Mouse (Mus musculus) embryonic fibroblast, embryonic 13.5 days (primary cell): ENCODE measurements around the gene Arnt2.

Source experiments
- CTCF ChIP-seq: IDR thresholded peaks from 2 replicates; pipeline ENCODE4 v1.5.1; 2011; ENCODE audit warnings: mild to moderate bottlenecking, control low read depth, low read length, moderate library complexity, borderline replicate concordance; ENCODE audit not compliant: insufficient read depth
- POLR2A ChIP-seq: IDR thresholded peaks from 2 replicates; pipeline ENCODE4 v1.6.1; 2011; ENCODE audit warnings: low read depth, mild to moderate bottlenecking, control low read depth, low read length, moderate library complexity

GRCm38 (mm10) chr7:84212112-84212511, 197.9 kb downstream of the Arnt2 start:
- TF ChIP-seq CTCF (no peak), POLR2A (no peak)
